Mouse (Mus musculus) E14TG2a.4 (cell line): ENCODE measurements around the gene Pygm.

Experiments used
- CTCF ChIP-seq: conservative IDR thresholded peaks from 2 replicates; pipeline ENCODE4 v1.5.1; 2014; ENCODE audit warnings: low read length
- NANOG ChIP-seq: IDR thresholded peaks from 2 replicates; pipeline ENCODE4 v1.6.1; 2014; ENCODE audit warnings: borderline replicate concordance, low read length, mixed read lengths

DNA sequence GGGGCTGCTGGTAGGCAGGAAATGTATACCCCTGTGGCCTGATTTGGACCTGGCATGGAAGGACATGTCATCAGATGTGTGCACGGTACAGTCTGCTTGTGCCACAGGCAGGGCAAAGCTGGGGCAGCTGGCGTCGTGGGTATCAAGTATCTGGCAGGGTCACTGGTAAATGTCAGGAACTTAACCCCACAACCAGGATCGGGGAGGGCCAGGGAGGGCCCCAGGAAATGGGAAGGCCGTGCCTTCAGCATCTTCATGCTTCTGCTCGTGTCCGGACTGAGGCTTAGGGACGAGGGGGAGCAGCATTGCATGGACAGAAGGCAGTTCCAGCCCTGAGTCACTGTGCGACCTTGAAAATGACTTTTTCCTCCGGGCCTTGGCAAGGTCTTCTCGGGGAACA lies 755 bp downstream of the Pygm start:
- TF ChIP-seq CTCF (no peak), NANOG (no peak)
